Mouse (Mus musculus): ENCODE results near the gene Kcnip3. TPM values are rescaled to one million over a fixed set of nuclear protein-coding genes. Genes with fewer than 3 reads are reported as not detected.

The Kcnip3 gene
- polyA plus RNA-seq, 1 experiment from 2014 or later, result 1.2 TPM

DNA sequence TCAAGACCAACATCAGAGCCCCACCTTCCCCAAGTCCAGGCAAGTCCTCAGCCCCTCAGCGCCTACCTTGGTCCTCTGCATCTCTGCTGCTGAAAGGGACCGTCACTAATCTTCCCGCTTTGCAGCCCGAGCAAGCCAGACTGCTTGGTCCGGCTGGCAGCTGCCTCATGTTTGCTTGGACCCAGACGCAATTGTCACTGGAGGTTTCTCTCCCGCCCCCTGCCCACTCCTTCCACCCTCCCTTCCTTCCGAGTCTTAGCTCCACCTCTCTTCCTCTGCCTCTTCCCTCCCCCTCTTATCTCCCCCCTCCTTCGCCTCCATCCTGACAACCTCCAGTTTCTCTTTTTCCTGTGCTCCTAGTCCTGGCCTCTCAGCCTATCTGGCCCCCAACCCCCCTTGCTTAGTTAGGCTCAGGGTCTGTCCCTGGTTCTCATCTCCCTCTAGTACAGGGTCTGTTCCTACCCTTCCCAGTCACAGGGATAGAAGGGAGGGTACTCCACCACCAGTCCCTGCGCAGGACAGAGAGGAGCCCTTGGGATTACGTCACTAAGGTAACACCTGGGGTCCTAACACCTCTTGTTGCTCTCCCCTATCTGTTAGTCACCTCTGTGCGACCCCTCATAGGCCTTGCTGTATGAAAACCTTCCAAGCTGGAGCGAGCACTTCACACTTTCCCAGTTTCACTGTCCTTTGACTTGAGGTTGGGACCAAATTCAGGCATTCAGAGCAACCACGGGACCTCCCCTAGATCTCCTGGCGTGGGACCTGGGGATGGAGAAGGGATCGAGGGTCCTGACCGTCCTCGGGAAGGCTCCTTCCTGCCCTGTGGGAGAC is 505 bp downstream of the Kcnip3 start:
- DNase-seq (ENCODE audit: low spot score) (peak; percentile 25), ATAC-seq (ENCODE audit: low FRiP score, low TSS enrichment) (peak; percentile 39)
- WGBS, result 5% methylated on average over 17 of the region's 18 CpGs
- Histone ChIP-seq H3K4me1 (replicated peaks; ENCODE audit: control insufficient read depth, insufficient read depth) (no peaks in the 10 kb centered on the region; the same call in 1 of the 2 replicates), H3K27ac (replicated peaks) (no peak overlapping the region), H3K4me2 (replicated peaks; ENCODE audit: low read depth) (peak overlapping the region; percentile 49), H3K27me3 (ENCODE audit: control insufficient read depth, insufficient read depth, low read length) (no peaks in the 10 kb centered on the region), H3K4me3 (ENCODE audit: low read depth, low read length) (peak overlapping the region; percentile 25), H3K9ac (ENCODE audit: low read length) (peak overlapping the region; percentile 45), H3K36me3 (ENCODE audit: control insufficient read depth, insufficient read depth, low read length) (no peaks in the 10 kb centered on the region), H3K9me3 (ENCODE audit: control insufficient read depth, low read length) (no peaks in the 10 kb centered on the region)
- TF ChIP-seq CTCF (IDR thresholded peaks at IDR 0.05; ENCODE audit: low read depth) (no peak), EP300 (optimal IDR thresholded peaks at IDR 0.05) (no peak)

DNA sequence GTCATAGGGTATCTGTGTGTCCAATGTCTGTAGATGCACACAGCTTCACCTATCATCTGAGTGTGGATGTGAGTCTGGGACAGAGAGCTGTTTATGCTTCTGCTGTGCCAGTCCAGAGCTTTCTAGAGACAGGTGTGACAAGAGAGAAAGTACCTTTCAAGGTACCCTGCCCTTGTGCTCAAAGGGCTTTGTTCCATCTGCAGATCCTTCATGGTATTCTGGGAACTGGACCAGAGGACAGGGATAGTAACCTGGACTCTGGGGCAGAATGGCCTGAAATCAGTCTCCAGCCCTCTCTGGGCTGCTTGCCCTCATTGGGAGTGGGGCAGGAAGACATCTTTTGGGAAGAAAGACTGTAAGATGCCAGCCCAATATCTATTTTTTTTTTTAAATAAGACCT is 1.8 kb downstream of the Kcnip3 start:
- no peak for DNase-seq (ENCODE audit: low spot score)
- Histone ChIP-seq H3K36me3 (ENCODE audit: control insufficient read depth, insufficient read depth, low read length) (no peaks in the 10 kb centered on the region), H3K4me2 (replicated peaks; ENCODE audit: low read depth) (no peak overlapping the region), H3K9ac (ENCODE audit: low read length) (no peak overlapping the region), H3K27ac (replicated peaks) (no peak overlapping the region), H3K27me3 (ENCODE audit: control insufficient read depth, insufficient read depth, low read length) (no peaks in the 10 kb centered on the region), H3K4me3 (ENCODE audit: low read depth, low read length) (no peak overlapping the region), H3K9me3 (ENCODE audit: control insufficient read depth, low read length) (no peaks in the 10 kb centered on the region), H3K4me1 (replicated peaks; ENCODE audit: control insufficient read depth, insufficient read depth) (no peaks in the 10 kb centered on the region; the same call in 1 of the 2 replicates)
- ATAC-seq (ENCODE audit: low FRiP score, low TSS enrichment), result no peak
- TF ChIP-seq CTCF (IDR thresholded peaks at IDR 0.05; ENCODE audit: low read depth), result no peak
- no peak for TF ChIP-seq EP300 (optimal IDR thresholded peaks at IDR 0.05)

DNA sequence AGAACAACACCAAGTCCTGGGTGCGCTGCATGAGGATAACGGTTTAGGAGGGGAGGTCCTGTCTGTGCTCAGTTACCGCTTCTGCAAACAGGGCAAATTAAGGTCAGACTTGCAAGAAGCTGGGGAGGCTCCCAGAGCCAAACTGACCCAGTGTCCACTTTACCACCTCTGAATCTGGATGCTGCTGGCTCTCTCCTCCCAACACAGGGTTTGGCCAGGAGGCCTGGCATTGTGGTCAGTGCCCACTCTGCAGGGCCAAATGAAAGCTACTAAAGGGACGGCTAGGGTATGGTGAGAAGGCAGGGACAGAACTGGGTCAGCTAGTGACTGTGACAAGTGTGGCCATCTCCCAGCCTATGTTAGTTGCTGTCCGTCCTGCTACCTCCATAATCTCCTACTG is 2.6 kb downstream of the Kcnip3 start:
- Histone ChIP-seq H3K4me2 (replicated peaks; ENCODE audit: low read depth) (no peak overlapping the region), H3K9ac (ENCODE audit: low read length) (no peak overlapping the region), H3K27ac (replicated peaks) (no peak overlapping the region), H3K36me3 (ENCODE audit: control insufficient read depth, insufficient read depth, low read length) (no peaks in the 10 kb centered on the region), H3K4me3 (ENCODE audit: low read depth, low read length) (no peak overlapping the region), H3K27me3 (ENCODE audit: control insufficient read depth, insufficient read depth, low read length) (no peaks in the 10 kb centered on the region), H3K9me3 (ENCODE audit: control insufficient read depth, low read length) (no peaks in the 10 kb centered on the region), H3K4me1 (replicated peaks; ENCODE audit: control insufficient read depth, insufficient read depth) (no peaks in the 10 kb centered on the region; the same call in 1 of the 2 replicates)
- ATAC-seq (ENCODE audit: low FRiP score, low TSS enrichment), result no peak
- no peak for DNase-seq (ENCODE audit: low spot score)
- 72% methylated on average over 5 of the region's 5 CpGs for WGBS
- TF ChIP-seq CTCF (IDR thresholded peaks at IDR 0.05; ENCODE audit: low read depth) (no peak), EP300 (optimal IDR thresholded peaks at IDR 0.05) (no peak)

DNA sequence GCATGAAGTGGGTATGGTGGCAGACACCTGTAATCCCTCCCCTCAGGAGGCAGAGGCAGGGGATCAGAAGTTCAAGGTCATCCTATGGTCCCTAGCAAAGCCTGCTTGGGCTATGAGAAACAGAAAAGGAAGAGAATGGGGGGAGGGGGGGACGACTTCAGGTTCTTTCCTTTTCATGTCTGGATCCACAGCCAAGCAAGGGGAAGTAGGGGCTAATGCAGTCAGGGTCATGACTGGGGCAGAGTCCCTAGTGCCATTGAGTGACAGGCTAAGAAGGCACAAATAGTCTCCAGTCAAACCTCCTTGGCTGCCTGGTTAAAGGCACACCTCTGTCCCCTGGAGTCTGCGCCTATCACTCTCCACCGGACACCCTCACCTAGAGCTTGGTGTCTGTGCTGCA is 3.1 kb downstream of the Kcnip3 start:
- Histone ChIP-seq H3K4me2 (replicated peaks; ENCODE audit: low read depth) (no peak overlapping the region), H3K4me3 (ENCODE audit: low read depth, low read length) (no peak overlapping the region), H3K27me3 (ENCODE audit: control insufficient read depth, insufficient read depth, low read length) (no peaks in the 10 kb centered on the region), H3K36me3 (ENCODE audit: control insufficient read depth, insufficient read depth, low read length) (no peaks in the 10 kb centered on the region), H3K27ac (replicated peaks) (no peak overlapping the region), H3K9me3 (ENCODE audit: control insufficient read depth, low read length) (no peaks in the 10 kb centered on the region), H3K9ac (ENCODE audit: low read length) (no peak overlapping the region), H3K4me1 (replicated peaks; ENCODE audit: control insufficient read depth, insufficient read depth) (no peaks in the 10 kb centered on the region; the same call in 1 of the 2 replicates)
- TF ChIP-seq EP300 (optimal IDR thresholded peaks at IDR 0.05) (no peak), CTCF (IDR thresholded peaks at IDR 0.05; ENCODE audit: low read depth) (no peak)
- ATAC-seq (ENCODE audit: low FRiP score, low TSS enrichment) (no peak), DNase-seq (ENCODE audit: low spot score) (no peak)
- 64% methylated on average over 3 of the region's 3 CpGs for WGBS

DNA sequence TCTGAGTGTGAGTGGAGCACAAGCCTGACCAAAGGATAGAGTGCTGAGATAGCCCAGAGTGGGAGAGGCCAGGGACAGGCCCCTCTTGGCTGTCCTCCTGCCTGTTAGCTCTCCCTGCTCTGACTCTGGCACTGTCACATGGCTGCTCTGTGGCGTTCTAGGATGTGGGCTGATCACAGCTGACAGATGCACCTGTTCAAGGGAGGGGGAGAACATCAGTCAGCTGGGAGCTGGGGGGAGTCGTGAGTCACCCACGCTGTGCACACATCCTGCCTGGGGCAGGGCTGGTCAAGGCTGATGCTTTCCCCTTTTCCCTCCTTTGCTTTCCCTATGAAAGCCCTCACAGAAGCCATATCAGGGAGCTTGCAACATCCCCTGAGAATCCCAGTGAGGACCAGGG is 3.6 kb downstream of the Kcnip3 start:
- no peak overlapping the region for H3K9ac ChIP-seq (ENCODE audit: low read length)
- no peaks in the 10 kb centered on the region; the same call in 1 of the 2 replicates for H3K4me1 ChIP-seq (replicated peaks; ENCODE audit: control insufficient read depth, insufficient read depth)

DNA sequence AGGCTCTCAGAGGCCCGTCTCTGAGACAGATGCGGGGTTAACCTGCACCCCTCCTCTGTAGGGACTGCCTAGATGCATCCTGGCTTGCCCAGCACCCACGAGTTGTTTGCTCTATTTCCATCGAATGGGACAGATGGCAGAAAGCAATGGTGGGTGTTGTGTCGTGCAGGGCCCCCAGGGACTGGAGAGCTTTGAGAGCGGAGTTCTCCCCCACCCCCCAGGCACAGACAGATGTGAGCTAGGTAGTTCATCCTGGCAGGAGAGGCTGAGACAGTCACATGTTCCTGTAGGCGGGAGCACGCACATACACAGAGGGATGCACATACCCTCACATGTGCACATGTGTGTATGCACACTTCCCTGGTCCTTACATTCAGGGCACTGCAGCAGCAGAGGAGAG is 4.8 kb downstream of the Kcnip3 start:
- Histone ChIP-seq H3K4me1 (replicated peaks; ENCODE audit: control insufficient read depth, insufficient read depth) (no peaks in the 10 kb centered on the region; the same call in 1 of the 2 replicates), H3K27ac (replicated peaks) (no peak overlapping the region), H3K36me3 (ENCODE audit: control insufficient read depth, insufficient read depth, low read length) (no peaks in the 10 kb centered on the region), H3K4me3 (ENCODE audit: low read depth, low read length) (no peak overlapping the region), H3K4me2 (replicated peaks; ENCODE audit: low read depth) (no peak overlapping the region), H3K9ac (ENCODE audit: low read length) (no peak overlapping the region), H3K27me3 (ENCODE audit: control insufficient read depth, insufficient read depth, low read length) (no peaks in the 10 kb centered on the region), H3K9me3 (ENCODE audit: control insufficient read depth, low read length) (no peaks in the 10 kb centered on the region)
- TF ChIP-seq CTCF (IDR thresholded peaks at IDR 0.05; ENCODE audit: low read depth), result no peak
- no peak for TF ChIP-seq EP300 (optimal IDR thresholded peaks at IDR 0.05)
- ATAC-seq (ENCODE audit: low FRiP score, low TSS enrichment) (no peak), DNase-seq (ENCODE audit: low spot score) (no peak)
- 80% methylated on average over 8 of the region's 8 CpGs for WGBS

More for the DNA sequence above, 3.6 kb downstream of the Kcnip3 start:
- Histone ChIP-seq H3K4me2 (replicated peaks; ENCODE audit: low read depth) (no peak overlapping the region), H3K27me3 (ENCODE audit: control insufficient read depth, insufficient read depth, low read length) (no peaks in the 10 kb centered on the region), H3K9me3 (ENCODE audit: control insufficient read depth, low read length) (no peaks in the 10 kb centered on the region), H3K36me3 (ENCODE audit: control insufficient read depth, insufficient read depth, low read length) (no peaks in the 10 kb centered on the region), H3K27ac (replicated peaks) (no peak overlapping the region), H3K4me3 (ENCODE audit: low read depth, low read length) (no peak overlapping the region)
- DNase-seq (ENCODE audit: low spot score) (no peak), ATAC-seq (ENCODE audit: low FRiP score, low TSS enrichment) (peak; percentile 49; the same call in 1 of the 2 replicates)
- TF ChIP-seq CTCF (IDR thresholded peaks at IDR 0.05; ENCODE audit: low read depth), result no peak
- TF ChIP-seq EP300 (optimal IDR thresholded peaks at IDR 0.05), result no peak
- WGBS, result 28% methylated on average over 3 of the region's 3 CpGs
